Mouse (Mus musculus): ENCODE results near the gene Aoc1.

Aoc1 gene

DNA sequence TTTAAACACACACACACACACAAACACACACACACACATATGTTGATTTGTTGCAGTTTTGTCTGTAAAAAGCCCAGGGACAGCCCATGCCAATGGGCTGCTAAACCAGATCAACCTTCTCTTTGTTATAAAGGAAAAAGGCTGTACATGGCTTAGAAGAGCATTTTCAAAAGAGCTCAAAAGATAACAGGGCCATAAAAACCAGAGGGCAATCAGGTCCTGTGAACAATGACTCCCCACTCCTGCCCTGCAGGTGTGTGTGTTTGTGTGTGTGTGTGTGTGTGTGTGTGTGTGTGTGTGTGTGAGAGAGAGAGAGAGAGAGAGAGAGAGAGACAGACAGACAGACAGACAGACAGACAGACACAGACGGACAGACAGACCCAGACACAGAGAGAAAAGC is 36.5 kb downstream of the Aoc1 start:
- DNase-seq (ENCODE audit: low read depth, low spot score): no peak

DNA sequence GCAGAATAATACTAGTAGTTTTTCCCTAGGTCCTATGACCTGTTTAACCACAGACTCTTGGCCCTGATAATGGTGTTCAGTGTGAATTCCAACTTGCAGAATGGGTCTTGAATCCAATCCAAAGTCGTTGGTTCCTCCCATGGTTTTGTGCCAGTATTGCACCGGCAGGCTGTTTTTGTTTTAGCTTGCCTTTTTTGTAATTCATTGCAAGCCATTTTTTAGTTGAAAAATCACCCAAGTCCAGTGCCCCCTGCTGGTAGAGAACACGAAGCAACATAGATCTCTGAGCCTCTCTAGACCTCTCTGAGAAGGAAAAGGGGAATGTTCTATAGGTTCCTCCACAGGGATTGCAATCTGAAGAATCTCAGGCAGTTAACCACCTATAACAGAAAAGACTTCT is 39.3 kb downstream of the Aoc1 start:
- DNase-seq (ENCODE audit: low read depth, low spot score): no peak

DNA sequence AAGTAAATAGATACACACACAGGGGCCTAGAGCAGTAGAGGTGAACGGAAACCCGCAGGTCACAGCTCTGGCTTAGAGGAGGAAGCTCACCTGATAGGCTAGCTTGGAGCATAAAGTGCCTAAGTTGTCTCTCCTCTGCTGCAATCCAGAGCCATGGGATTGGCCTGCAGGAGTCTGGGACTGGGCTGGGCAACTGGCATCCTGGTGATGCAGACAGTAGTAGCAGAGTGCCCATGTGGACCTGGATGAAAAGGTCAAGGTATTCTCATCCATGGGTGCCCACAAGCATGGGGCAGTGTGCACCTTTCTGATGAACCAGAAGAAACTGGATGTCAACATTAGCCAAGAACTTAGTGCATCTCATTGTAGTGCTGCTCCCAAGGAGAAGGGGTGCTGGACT is 40.9 kb downstream of the Aoc1 start:
- DNase-seq (ENCODE audit: low read depth, low spot score): no peak

DNA sequence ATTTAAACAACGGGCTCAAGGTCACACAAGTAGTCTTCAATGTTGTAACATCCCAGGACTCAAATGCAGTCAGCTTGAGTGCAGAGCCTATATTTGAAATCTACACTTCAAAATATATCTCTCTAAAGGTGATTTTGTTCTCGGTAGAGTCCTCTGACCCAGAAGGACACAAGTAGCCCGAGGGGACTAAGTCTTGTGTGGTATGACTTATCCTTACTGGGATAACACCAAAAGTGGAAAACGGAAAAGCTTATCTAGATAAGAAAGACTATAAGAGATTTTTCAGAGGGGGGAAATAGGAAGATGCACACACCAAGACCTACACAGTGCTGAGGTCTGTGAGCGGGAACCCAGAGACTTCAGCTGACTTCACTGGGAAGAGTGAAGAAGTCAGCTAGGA is 56.9 kb downstream of the Aoc1 start, which contains the start of gene 1600015I10Rik:
1600015I10Rik (plus strand) TSS at position 301 of the 400 bp plus-strand sequence.
- no peak for DNase-seq (ENCODE audit: low read depth, low spot score)

DNA sequence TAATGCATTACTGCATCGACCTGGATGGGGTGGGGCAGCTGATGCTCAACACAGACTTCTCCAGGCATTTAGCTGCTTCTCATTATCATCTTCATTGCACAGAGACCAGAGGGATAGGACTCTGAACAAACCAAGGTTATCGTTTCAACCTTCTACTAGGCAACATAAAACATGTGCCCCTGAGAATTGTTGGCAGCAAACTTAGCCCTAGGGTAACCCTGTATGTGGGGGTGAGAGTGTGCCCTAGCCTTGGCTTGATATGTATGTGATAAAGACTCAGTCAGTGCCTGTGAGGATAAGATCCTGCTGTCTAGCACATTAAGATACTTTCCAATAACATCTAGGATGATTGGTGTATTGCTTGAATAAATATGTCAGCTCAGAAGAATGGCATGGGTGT is 76.9 kb downstream of the Aoc1 start:
- DNase-seq (ENCODE audit: low read depth, low spot score): no peak

DNA sequence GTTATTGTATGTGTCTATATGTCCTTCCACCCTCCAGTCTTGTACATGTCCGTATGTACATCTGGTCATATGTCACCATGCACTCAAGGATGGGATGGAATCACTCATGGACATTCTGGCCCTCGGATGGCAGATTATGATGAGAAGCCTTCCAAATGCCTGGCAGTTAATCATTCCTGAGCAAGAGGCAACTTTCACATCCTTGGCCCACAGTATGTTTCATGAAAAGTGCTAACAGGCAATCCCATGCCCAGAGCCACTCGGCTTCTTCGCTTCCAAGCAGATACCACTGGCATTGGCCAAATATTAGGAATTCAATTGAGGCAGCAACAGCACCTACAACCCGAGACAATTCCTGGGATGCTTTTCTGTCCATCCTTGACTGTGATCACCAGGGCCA is 78.0 kb downstream of the Aoc1 start:
- DNase-seq (ENCODE audit: low read depth, low spot score): no peak

DNA sequence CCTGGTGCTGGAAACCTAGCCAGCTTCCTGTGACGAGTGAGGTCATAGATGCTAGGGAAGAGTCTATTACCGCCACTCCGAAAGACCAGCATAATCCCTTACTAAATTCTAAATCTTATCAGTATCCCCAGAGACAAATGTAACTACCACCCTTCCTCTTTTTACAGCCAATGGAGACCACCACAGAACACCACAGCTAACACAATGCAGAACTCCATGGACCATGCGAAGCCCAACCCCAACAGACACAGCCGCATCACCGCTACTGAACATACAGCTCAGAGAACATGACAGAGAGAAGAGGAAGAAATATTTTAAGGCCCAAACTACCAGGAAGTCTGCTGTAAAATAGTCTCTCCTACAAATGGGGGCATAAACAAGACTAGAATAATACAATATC is 78.9 kb downstream of the Aoc1 start:
- no peak for DNase-seq (ENCODE audit: low read depth, low spot score)

DNA sequence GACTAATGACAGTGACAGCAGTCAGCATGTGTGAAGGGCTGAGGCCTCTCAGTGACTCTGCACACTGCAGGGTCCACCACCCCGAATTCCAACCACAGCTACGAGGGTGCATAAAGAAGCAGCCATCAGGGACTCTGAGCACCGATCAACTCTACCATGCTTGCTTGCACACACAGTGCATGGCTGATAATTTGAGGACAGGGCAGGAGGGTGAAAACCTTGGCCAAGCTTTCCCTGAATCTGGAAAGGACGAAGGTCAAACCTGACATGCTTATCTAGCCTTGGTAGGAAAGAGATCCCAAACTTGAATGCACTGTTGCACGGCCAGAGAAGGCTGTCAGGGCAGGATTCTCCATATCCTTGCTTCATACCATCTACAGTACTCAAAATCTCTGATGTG is 80.5 kb downstream of the Aoc1 start:
- no peak for DNase-seq (ENCODE audit: low read depth, low spot score)

DNA sequence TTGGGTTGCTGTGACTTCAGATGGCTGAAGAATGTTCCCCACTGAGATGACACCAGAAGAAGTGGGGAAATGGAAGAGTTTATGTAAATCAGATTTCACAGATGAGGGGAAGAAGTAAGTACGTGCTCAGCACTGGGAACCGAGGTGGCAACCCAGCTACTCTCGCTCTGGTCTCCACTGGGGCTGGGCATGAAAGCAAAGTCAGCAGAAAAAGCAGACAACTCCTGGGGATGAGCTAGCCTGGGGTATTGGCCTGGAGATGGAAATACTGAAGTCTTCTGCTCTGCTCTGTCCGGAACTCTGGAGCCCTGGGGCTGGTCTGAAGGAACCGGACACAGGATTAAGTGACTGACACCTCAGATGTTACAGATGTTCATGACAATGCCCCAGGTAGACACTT is 81.5 kb downstream of the Aoc1 start:
- no peak for DNase-seq (ENCODE audit: low read depth, low spot score)

DNA sequence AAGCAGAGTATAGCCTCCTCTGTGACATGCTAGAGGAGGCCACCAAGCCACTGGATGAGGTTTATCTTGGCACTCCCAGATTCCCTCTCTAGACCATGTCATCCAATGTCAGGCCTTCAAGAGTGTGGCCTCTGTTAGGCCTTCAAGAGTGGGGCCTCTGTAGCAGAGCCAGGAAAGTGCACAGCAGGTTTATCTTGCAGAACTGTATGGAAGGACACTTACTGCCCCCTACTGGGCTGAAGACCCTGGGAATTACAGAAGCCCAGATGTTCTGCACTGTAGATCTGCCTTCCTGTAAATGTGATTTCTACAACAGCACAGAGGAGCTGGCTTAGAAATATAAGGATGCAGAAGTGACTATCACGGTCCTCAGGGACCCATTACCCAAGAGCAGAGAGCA is 82.2 kb downstream of the Aoc1 start:
- DNase-seq (ENCODE audit: low read depth, low spot score): no peak

DNA sequence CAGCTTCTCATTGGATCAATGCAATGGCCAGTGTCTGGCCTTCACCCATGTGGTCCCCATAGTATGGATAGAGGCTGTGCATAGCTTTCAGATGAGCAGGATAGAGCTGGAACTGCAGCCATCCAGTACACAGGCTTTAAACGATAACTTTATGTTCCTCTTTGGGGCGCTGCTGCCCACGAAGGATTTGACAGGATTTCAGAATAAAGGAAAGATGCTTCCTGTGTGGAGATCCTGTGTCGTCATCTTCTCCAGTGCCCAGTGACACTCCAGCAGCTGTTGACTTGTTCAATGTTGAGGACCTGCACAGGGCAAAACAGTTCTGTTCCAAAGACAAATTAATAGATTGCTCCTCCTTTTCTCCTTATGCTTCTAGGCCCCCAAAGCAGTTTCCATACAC is 84.1 kb downstream of the Aoc1 start:
- no peak for DNase-seq (ENCODE audit: low read depth, low spot score)

DNA sequence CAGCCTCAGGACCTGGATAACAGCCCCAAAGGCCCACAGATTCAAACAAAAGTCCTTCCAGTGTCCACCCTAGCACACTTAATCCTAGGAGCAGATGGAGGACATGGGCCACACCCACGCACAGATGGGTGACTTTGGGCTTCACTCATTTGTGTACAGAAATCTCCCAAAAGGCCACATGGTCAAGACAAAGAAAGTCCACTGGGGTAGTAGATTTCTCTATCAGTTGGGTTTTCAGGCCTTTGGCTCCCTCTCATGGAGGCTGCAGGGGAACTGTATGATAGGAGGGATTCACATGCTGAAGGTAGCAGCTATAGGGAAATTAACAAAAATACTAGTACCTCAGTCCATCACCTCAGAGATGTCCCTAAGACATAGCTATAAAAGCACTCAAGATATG is 85.4 kb downstream of the Aoc1 start:
- no peak for DNase-seq (ENCODE audit: low read depth, low spot score)
